ENCODE assay signal across 7 mouse cellular contexts in genomic region chr4:139192499-139193175, GRCm38 (mm10). TPM values are rescaled to one million over a fixed set of nuclear protein-coding genes. Genes with fewer than 3 reads are reported as not detected.
DNase-seq lines count a peak whose midpoint lies in the region; ATAC-seq and TF ChIP-seq lines count a peak whose summit lies in the region.

TSS of gene Capzb (plus strand) at chr4:139192899.

- H3K4me2 ChIP-seq in intestine, postnatal 0 days (replicated peaks; ENCODE audit: low read depth) = peak within 1 kb of the TSS; percentile 93
- peak within 1 kb of the TSS; percentile 89 for H3K4me2 ChIP-seq in midbrain, embryonic 12.5 days (replicated peaks)

- H3K9ac ChIP-seq in intestine, postnatal 0 days (ENCODE audit: low read depth, low read length) = peak within 1 kb of the TSS; percentile 96
- peak within 1 kb of the TSS; percentile 96 for H3K9ac ChIP-seq in midbrain, embryonic 12.5 days (replicated peaks)

- no peaks in the 10 kb centered on the region for H3K27me3 ChIP-seq in intestine, postnatal 0 days (replicated peaks; ENCODE audit: control insufficient read depth, insufficient read depth, low read length)
- no peaks in the 10 kb centered on the region for H3K27me3 ChIP-seq in midbrain, embryonic 12.5 days
- no peaks in the 10 kb centered on the region for H3K27me3 ChIP-seq in small intestine, adult 2 months (ENCODE audit: control insufficient read depth, insufficient read depth, low read length)

- TF ChIP-seq POLR2A in small intestine, adult 2 months (IDR thresholded peaks at IDR 0.05; ENCODE audit: low read depth, low read length) = peak; percentile 91

- intact Hi-C loops in left cerebral cortex, postnatal 4 days (cut with DNase I) = no loop called here

- peak within 1 kb of the TSS; percentile 97 for H3K4me3 ChIP-seq in intestine, postnatal 0 days (ENCODE audit: low read depth, low read length)
- H3K4me3 ChIP-seq in midbrain, embryonic 12.5 days = peak within 1 kb of the TSS; percentile 94
- peak within 1 kb of the TSS; percentile 97 for H3K4me3 ChIP-seq in small intestine, adult 2 months (ENCODE audit: low read depth, low read length)

- under 1% methylated on average over 52 of the region's 69 CpGs for WGBS in intestine, postnatal 0 days
- under 1% methylated on average over 46 of the region's 69 CpGs for WGBS in midbrain, embryonic 12.5 days
- under 1% methylated on average over 65 of the region's 69 CpGs for WGBS in small intestine, adult 2 months

- 0 out of 2 replicates have a peak, but pooled peaks have one; percentile 14 for TF ChIP-seq CTCF in intestine, postnatal 0 days (IDR thresholded peaks at IDR 0.05; ENCODE audit: low read depth)
- no peak for TF ChIP-seq CTCF in small intestine, adult 2 months (IDR thresholded peaks at IDR 0.05; ENCODE audit: extremely low read depth, insufficient read length, insufficient replicate concordance, low read depth, low read length)

- peak within 1 kb of the TSS; percentile 97 for H3K27ac ChIP-seq in intestine, postnatal 0 days (ENCODE audit: low read depth, low read length)
- H3K27ac ChIP-seq in midbrain, embryonic 12.5 days (replicated peaks) = peak within 1 kb of the TSS; percentile 93
- H3K27ac ChIP-seq in small intestine, adult 2 months (ENCODE audit: insufficient read depth, low read depth, low read length) = peak within 1 kb of the TSS; percentile 97

- ATAC-seq in intestine, postnatal 0 days = peak; percentile 94
- ATAC-seq in midbrain, embryonic 12.5 days (ENCODE audit: low FRiP score, low read depth) = peak; percentile 97

- DNase-seq in adrenal gland, adult 8-10 months = peak; percentile 91
- peak; percentile 99 for DNase-seq in embryo, embryonic 9.5 days (ENCODE audit: extremely low spot score)
- no peak for DNase-seq in gonadal fat pad, adult 2 months (ENCODE audit: low read depth)
- DNase-seq in left cerebral cortex, postnatal 4 days = peak; percentile 99

- peaks cover 3% of the 10 kb centered on the region for H3K4me1 ChIP-seq in intestine, postnatal 0 days (replicated peaks; ENCODE audit: control insufficient read depth, insufficient read depth, low read length)
- peaks cover 32% of the 10 kb centered on the region for H3K4me1 ChIP-seq in midbrain, embryonic 12.5 days
- peaks cover 41% of the 10 kb centered on the region for H3K4me1 ChIP-seq in small intestine, adult 2 months (ENCODE audit: control insufficient read depth, insufficient read depth, insufficient read length, low read length)

- no peaks in the 10 kb centered on the region for H3K36me3 ChIP-seq in intestine, postnatal 0 days (ENCODE audit: control insufficient read depth, insufficient read depth)
- no peaks in the 10 kb centered on the region for H3K36me3 ChIP-seq in midbrain, embryonic 12.5 days
- H3K36me3 ChIP-seq in small intestine, adult 2 months (ENCODE audit: control insufficient read depth, insufficient read depth, low read length) = 0 out of 2 replicates have a peak, but pooled peaks cover 2% of the 10 kb centered on the region

- no peaks in the 10 kb centered on the region for H3K9me3 ChIP-seq in intestine, postnatal 0 days (ENCODE audit: control insufficient read depth)
- no peaks in the 10 kb centered on the region for H3K9me3 ChIP-seq in midbrain, embryonic 12.5 days

RNA-seq across cellular contexts. Expression of gene Capzb, which starts in this region (rescaled TPM):
- total RNA-seq in adrenal gland, adult 8-10 months (2022) = 100 to 1,000 TPM; 357 to 412 (median 388) TPM
- 116 and 142 TPM in 2 replicates for polyA plus RNA-seq in gonadal fat pad, adult 2 months (2012; rRNA removed)
- polyA plus RNA-seq in intestine, postnatal 0 days (2015; fragmentation: Nextera tagmentation; extraction: Ambion mirVana) = 299 and 306 TPM in 2 replicates
- 100 to 1,000 TPM; 298 to 302 TPM for total RNA-seq in left cerebral cortex, postnatal 4 days (2021)
- polyA plus RNA-seq in midbrain, embryonic 12.5 days (2016; fragmentation: Nextera tagmentation; extraction: Ambion mirVana) = 312 and 337 TPM in 2 replicates
- polyA plus RNA-seq in small intestine, adult 2 months (2012; rRNA removed) = 159 and 390 TPM in 2 replicates
